Mouse (Mus musculus) B cell, adult 67 days (primary cell): ENCODE data around the gene Plekhm1. TPM values are rescaled to one million over a fixed set of nuclear protein-coding genes. Genes with fewer than 3 reads are reported as not detected.

Experiments used
- total RNA-seq, 2 experiments: library from RNA; stranded (reverse); gene quantifications; 4 replicates each; pipeline ENCODE4 v1.2.4; 2023

Plekhm1 gene
- total RNA-seq, result 10 to 100 TPM; 81.9 to 83.4 TPM

DNA sequence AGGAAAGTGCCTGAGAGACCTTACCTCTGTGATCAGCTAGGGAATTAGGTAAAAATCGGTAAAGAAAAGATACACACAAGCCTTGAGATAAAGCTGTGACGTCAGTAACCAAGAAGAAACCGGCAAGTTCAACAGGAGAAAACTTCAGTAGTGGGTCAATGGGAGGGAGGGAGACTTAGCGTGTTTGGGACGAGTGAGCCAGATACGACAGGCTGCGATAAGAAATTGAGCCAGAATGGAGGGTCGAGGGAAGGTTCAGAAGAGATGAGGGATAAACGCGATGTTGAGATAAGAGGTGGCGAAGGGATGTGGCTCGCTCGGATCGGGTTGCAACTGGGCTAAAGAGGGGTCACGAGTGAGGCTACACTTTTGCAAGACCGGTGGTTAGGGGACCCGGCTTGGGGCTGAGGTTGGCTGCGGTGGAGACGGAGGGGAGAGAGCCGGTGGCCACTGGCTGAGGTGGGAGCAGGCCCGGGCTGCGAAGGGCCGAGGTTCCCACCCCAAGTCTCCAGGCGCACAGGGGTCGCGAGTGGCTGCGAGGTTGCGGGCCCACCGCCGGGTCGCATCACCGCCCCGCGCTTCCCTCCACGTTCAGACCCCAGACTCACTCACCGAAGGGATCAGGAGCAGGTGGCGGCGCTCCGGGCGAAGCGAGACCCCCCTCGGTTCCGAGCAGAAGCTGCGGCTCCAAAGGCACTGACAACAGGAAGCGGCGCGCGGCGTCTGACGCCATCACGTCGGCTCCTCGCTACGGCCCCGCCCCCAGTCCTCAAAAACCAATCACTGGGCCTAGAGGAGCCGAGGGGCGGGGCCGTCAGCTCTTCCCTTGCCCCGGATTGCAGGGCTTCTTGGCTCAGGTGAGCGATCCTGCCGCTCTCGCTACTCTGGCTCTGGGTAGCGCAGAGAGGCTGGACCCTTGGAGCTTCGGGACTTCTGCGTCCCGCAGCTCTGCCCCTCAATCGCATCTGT lies at the start of gene Plekhm1:
TSS of gene Plekhm1 (minus strand) at position 707 of the 969 bp plus-strand sequence.

GRCm38 (mm10) chr11:103363214-103364148 lies 49.0 kb downstream of the Plekhm1 start, which contains the start of gene Arhgap27:
Gene Arhgap27, minus strand, starts transcription at chr11:103363692.

Other genes starting within 250 kb of the Plekhm1 start
- gene Fmnl1, start 241.6 kb downstream of the Plekhm1 start, total RNA-seq, result 100 to 1,000 TPM; 422 to 442 TPM
- gene 1700023F06Rik, start 204.1 kb downstream of the Plekhm1 start, total RNA-seq, result not detected
- gene Spata32, start 194.3 kb downstream of the Plekhm1 start, total RNA-seq, result not detected
- gene Map3k14, start 145.2 kb downstream of the Plekhm1 start, total RNA-seq, result 10 to 100 TPM; 74.6 to 84.4 TPM
- 100 to 1,000 TPM; 102 to 112 TPM for gene Arhgap27, start 49.0 kb downstream of the Plekhm1 start, total RNA-seq
- not detected for gene Lrrc37a, start 91.9 kb upstream of the Plekhm1 start, total RNA-seq
- not detected for gene Gm884, start 208.5 kb upstream of the Plekhm1 start, total RNA-seq
- not detected for gene Lyzl6, start 226.2 kb upstream of the Plekhm1 start, total RNA-seq
- not detected for gene Rprml, start 236.9 kb upstream of the Plekhm1 start, total RNA-seq